Mouse (Mus musculus) MEL-GATA-1-ER (cell line): ENCODE results near the gene Lta.

Experiments
- DNase-seq: peaks from one replicate; pipeline ENCODE4 v3.0.0-alpha.2; 2012; ENCODE audit warnings: low read depth; ENCODE audit errors: extremely low read depth

Lta gene

DNA sequence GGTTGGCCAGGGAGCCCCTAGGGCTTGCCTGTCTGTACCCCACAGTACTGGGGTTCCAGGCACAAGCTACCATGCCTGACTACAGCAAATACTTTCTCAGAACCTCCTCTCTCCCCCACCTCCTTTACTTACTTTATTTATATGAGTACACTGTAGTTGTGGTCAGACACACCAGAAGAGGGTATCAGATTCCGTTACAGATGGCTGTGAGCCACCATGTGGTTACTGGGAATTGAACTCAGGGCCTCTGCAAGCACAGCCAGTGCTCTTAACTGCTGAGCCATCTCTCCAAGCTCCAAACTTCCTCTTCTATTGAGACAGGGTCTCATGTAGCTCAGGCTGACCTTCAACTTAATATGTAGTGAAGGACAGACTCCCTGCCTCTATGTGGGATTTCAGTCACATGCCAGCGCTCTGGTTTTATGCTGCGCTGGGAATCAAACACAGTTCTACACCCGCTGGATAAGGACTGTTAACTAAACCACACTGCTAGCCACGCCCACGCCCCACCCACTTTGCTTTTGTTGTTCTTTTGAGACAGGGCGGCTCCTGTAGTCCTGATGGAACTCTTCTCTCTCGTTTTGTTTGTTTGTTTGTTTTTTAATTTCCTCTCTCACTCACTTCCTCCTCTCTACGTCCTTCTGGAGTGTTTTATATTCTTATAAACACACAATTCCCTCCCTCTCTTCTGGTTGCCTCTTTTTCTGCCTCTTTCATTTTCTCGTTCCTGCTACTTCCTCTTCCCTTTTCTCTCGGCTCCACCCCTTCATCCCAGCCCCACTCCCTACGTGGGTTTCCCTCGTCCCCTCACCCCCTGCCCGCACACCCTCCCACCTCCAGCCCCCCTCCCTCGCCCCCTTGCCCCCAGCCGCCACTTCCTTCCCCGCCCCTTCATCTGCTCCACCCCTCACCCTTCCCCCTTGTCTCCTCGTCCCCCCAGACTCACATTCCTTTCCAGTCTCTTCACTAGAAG is 19.2 kb downstream of the Lta start:
- no peak for DNase-seq

DNA sequence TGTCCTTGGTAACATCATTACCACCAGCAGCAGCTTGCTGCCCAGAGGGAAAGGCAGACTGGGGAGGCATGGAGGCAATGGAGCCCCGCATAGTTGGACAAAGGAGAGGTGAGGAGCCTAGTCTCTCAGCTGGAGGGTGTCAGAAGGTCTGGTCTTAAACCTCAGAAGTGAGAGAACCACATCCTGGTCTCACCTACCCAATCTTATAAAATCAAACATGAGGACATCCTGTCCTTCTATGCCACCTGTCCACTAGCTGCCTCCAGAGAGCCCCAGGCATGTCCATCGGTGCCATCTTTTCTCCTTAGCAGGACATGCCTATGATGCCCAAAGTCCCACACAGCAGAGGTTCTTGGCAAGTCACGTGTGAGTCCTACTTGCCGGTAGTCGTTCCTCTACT is 25.1 kb downstream of the Lta start:
- no peak for DNase-seq

DNA sequence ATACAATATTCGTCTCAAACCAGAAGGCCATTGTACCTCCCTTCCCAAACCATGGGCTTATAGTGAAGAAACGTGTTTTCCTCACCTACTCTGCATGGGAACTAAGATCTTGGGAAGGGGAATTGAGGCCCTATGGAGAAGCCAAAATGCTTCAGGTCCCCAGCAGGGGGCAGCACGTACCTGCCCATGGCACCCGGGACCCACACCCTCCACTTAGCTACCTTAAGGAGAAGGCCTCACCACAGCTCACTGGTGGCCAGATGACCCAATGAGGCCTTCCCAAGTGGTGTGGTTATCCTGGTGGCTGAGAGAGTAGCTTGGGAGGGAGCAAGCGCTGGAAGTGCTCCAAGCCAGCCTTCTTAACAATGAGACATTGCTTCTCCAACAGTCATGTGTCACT is 26.6 kb downstream of the Lta start:
- DNase-seq: no peak

DNA sequence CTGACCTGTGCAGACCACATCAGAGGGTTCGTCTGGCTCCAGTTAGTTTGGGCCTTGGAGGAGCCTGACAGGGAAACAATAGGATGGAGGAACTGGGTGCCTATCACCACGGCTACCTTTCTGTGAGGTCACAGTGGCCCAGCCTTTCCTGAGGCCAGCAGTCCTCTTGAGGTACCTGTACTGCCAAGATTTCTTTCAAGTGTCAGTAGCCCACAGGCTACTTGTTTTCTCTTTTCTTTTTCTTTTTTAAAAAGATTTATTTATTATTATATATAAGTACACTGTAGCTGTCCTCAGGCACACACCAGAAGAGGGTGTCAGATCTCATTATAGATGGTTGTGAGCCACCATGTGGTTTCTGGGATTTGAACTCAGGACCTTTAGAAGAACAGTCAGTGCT is 29.2 kb downstream of the Lta start, which contains the start of gene Aif1:
Aif1 (minus strand) TSS at position 101 of the 400 bp plus-strand sequence.
- no peak for DNase-seq

DNA sequence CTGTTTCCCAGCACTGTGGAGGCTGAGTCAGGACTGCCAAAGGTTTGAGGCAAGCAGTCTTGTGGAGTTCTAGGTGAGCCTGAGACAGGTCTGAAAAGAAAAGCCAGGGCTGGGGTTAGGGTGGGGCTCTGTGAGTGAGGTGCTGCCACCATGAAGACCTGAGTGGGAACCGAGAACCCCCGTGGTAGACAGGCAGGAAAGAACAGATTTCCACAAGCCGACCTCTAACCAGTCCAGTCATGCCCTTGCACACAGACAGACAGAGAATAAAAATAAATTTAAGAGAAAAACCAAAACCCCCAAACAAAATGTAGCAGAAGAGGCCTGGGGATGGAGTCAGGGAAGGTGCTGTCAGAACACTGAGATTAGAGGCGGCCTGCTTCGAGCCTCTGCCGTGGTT is 29.8 kb downstream of the Lta start:
- no peak for DNase-seq

DNA sequence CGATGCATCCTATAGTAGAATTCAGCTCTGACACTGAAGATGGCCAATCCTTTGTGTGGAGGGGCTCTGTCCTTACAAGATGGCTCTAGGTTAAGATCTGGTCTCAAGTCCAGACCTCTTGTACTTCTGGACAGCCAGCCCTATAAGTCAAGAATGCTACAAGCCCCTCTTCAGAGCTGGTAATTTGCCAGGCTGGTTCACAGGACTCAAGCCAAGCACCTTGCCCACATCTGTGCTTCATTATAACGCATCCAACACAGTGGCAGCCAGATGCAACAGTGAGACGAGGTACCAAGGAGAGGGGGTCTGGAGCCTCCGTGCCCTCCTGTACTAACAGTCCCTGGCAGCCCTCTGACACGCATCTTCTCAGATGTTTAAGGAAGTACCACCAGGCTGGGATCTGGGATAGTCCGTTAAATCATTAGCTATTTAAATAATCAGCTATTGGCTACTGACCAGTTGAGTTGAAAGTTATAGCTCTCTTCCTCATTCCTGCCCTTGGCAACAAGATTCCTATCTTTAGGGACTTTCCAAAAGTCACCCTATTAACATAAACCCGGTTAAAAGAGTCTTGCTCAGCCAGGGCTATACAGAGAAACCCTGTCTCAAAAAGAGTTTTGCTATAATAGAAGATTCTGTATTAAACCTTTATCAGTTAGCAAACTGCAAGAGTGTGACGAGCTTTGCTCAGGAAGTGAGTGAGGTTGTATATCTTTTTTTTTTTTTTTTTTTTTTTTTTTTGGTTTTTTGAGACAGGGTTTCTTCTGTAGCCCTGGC is 30.8 kb downstream of the Lta start:
- DNase-seq: no peak

DNA sequence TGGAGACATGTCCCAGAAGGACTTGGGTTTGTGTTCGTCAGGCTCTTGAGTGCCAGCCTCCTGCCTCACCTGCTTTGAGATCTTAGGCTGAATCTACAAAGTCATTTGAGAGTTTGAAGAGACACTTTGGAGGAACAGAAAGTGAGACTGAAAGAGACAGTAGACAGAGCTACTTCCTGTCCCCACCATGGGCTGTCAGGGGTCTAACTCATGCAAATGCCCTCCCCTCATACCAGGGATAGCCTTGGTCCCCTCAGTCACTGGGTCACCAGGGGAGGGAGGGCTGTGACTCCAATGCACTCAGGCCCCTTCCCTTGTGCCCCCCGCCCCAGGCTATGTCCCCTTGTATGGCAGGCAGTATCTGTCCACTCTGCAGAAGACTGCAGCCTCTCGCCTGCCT is 31.8 kb downstream of the Lta start:
- DNase-seq: no peak

DNA sequence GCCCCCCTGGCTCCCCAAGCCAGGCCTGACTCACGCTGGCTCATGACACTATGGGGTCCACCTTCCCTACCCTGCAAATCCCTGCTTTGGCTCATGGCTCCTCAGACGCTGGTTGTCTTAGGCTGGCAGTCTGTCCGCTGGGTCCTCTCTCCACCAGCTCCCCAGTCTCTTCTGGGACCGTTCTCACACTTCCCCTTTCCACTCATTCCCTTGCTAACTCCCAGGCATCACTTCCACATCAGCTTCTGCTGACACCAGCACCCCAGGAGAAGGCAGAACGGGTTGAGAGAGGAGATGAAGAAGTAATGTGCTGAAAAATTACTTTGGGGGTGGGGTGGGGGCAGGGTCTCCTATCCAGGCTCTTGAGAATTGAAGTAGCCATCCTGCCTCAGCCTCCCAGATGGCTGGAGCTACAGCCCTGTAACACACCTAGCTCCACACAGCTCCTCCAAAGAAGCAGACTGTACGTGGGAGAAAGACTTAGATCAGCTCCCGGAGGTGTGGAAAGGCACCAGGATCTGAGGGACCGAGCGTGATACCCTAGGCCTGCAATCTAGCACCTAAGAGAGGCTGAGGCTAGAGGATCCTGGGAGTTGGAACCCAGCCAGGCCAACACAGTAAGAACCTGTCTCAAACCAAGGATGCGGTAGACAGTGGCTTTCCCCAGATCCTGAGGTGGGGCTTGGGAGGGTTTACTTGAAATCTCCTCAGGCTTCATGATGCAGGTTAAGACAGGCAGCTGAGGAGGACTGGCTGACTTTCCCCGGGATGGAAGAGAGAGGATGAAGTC is 32.5 kb downstream of the Lta start:
- DNase-seq: no peak

DNA sequence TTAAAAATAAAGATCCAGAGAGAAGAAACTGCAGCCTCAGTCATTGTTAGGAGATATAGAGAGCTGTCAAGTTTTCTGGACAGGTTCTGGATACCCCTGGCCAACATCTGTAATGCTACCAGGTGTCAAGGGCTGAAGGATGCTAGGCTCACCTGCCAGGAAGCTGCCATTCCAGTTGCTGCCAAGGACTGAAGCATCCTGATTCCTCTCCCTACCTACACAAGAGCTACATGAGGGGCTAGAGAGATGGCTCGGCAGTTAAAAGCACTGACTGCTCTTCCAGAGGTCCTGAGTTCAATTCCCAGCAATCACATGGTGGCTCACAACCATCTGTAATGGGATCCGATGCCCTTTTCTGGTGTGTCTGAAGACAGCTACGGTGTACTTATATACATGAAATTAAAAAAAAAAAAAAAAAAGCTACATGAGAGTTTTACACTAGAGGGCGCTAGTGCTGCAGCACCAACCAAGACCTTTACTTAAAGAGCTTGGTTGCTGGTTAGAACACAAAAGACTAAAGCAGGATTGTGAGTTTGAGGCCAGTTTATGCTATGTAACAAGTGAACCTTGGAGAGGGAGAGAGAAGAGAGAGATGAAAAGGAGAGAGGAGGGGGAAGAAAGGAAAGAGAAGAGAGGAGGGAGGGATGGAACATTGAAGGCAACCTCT is 36.5 kb downstream of the Lta start:
- DNase-seq: peak; percentile 42

DNA sequence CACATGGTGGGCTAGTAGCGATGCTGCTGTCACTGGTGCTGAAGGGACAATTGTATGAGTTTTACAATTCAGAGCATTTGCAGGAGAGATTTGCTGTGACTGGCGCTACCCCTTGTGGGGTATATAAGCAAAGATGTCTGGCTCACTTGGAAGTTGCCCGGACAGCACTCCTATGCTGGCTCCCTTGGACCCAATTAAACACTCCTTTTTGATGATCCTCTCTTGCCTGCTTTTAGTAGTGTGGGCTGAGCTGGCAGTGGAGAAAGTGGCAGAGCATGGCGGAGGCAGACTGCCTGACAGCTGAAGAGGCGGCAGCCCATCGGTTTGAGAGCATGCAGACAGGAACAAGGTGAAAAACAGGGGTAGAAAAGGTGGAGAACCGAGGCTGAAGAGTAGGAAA is 37.4 kb downstream of the Lta start:
- no peak for DNase-seq

DNA sequence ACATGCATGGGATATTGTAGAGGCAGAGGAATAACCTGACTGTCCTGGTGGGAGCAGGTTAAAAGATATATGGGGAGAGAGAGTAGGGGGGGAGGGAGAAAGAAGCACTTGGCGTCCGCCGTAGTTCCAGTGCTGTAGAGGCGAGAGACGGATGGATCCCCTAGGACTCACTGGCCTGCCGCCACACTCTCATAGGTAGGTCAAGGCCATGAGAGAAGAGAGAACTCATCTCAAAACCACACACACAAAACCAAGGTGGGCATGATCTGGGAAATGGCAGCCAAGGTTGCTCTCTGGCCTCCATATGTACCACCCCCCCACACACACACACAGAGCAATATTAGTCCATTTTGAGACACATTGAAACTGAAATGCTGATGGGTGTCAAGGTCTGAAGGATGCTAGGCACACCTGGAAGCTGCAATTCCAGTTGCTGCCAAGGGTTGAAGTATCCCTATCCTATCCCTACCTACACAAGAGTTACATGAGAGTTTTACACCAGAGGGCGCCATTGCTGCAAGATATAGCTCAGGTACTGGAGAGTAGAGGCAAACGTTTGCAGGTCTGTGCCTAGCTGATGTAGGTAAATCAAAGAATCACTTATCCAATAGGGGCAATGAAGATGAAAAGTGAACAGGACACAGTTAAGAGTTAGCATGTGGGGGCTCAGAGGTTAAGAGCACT is 38.7 kb downstream of the Lta start:
- peak; percentile 47 for DNase-seq

DNA sequence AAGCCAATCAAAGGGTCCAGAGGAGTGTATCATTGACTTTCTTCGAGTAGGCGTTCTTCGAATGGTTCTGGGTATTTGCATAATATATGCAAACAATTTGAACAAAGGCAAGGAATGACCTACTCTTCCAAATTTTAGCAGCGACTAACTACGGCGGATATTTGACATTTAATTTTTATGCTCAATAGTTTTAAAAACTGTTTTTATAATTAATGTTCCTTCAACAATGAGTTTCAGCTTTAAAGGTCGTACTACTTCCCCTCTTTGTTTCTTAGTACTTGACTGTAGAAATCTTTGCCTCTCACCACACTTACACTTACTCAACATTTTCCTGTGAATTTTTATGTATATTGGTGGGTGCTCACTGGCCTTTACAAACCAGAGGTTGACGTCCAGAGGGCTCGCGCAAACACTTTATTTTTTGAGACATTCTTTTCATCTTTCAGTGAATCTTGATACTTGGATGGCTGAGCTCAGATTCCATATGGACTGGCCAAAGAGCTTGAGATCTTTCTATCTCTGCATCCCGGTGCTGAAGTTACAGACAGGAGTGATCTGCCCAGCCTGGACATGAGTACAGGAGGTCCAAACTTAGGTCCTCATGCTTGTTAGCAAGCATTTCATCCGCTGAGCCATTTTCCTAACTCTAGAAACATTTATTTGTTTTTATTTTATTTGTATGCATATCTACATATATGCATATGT is 39.5 kb downstream of the Lta start:
- DNase-seq: no peak

DNA sequence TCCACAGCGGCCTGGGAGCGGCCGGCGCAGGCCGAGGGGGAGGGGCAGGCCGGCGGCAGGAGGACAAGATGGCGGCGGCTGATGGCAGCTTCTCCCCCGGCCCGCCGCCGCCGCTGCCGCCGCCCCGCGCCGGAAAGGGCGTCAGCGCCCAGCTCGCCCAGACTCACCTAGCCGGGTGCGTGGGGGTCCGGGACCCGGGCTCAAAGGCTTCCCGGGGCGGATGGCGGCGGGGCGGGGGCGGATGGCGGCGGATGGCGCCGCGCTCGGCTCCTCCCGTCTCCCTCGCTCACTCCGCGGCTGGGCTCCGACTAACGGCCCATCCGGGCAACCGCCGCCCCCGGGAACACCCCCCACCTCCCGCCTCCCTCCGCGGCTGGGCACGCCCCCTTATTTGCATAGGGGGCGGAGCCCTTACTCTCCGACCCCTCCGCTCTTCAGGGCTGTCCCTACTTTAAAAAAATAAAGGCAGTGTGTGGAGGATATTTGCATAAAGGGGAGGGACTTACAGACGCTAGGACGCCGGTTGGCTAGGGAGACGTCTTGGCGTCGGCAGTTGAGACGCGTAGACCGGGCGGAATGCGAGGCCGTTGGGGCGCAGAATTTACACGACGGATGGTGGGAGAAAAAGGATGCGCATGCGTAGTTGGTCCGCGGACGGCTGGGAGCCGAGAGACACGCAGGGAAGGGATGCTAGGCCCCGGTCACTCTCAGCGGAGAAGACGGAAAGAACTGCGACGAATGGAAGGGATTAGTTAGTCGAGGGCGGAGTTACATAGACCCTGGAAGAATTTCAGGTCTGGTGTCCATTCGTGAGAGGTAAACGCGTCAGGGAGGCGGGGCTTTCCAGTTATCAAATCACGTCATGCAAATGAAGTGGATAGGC is 40.3 kb downstream of the Lta start, which contains the start of gene Prrc2a:
Prrc2a (minus strand) TSS at position 330 of the 883 bp plus-strand sequence.
- peak; percentile 90 for DNase-seq

DNA sequence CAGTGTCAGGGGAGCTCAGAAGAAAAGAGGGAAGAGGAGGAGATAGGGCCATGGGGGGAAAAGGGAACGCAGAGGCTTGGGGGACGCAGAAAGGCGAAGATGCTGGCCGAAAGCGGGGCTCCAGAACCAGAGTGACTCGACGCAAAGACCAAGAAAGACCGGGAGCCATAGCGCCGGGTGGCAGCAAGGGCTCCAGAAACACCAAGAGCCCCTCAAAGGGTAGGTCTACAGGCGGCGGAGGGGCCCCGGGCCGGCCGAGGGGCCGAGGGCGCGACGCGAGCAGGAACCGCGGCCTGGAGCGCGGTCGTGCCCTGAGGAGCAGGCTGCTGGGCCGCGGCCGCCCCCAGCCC is 41.0 kb downstream of the Lta start:
- DNase-seq: no peak

DNA sequence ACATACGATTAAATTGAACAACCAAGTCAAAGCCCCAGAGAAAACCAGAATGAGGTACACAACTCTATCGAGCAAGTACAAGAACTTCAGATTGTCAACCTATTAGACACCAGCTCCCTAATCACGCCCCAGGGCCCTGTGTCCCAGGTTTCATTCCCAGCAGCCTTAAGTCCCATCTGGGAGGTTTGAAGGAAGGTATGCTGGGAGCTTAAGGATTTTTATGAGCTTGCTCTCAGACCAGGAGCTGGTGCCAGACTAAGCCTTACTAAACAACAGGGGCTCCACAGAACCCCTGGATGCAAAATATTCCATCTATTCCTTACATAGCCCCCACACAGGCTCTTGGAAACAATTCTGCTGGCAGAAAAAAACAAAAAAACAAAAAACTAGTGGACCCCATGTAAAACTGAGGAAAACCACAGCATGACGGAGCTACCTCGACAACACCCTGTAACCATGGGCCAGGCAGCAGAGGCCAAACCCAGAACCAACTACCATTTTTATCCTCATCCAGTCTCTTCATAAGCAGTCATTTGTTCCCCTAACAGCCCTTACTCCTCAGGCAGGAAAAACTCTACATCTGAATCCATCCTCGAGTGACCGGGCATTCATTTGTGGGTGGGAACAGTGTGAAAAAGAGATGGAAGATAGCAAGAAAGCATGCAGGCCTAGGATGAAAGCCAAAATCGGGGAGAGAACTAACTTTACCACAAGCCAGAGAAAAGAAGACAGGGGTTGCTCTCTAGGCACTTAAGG is 41.6 kb downstream of the Lta start:
- DNase-seq: no peak

DNA sequence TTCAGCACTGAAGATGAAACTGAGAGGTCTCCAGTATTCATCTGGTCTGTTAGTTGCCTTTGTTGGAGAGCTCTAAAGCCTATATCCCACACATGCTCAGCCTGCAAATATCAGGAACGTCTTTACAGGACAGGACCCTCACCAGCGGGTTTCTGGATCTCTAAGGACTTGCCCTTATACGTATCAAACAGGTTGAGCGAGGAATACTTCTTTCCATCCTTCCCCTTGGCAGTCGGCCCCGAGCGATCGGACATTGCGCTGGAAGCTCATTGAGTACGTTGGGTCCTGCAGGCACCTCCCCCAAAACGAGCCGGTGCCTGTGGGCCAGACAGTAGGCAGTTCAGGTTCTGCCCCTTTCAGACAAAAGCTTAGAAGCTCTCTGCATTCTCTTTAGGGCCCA is 42.4 kb downstream of the Lta start:
- no peak for DNase-seq

DNA sequence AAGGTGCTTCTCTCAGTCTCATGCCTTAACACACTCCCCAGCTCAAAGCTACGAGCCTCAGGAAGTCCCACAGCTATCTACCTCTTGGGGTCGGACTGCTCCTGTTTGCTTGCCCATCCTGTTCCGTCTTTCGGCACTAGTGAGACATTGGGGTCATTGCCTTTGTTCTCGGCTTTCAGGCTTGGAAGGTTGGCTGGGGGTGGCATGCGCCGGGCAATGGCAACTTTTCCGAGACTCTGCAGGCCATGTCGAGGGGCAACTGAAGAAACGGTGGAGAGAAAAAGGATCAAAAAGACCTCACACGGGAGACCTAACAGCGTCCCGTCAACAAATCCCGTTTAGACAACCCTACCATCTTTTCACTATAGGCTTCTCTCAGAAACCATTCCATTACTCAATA is 43.0 kb downstream of the Lta start:
- no peak for DNase-seq

DNA sequence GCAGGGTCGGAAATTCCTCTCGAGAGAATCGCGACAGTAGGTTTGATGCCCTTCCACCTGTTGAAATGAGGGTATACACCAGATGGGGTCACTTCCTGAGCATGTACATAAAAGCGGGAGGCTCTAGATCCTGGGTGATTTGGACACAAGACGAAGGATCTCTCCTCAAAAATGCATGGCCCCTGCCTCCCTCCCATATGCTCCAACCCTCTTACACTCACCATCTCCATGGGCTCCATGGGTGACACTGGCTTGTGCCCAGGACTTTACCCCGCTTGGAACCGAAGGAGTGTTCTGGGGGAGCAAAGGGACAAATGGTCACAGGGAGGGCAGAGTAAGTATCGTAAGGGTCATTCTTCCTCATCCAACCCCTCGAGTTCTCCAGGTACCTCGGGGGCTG is 43.7 kb downstream of the Lta start:
- no peak for DNase-seq
